Mouse (Mus musculus) lung, embryonic 16.5 days (tissue): ENCODE measurements around the gene Jmjd8. TPM values are rescaled to one million over a fixed set of nuclear protein-coding genes. Genes with fewer than 3 reads are reported as not detected.
A peak's percentile ranks its signal among the peaks of the same experiment; 100 is the strongest.

ENCODE experiments used
- ATAC-seq: fragments of 200-750 bp; cut with Nextera tagmentation; 2 replicates; pipeline ENCODE4 v1.8.0; 2017; ENCODE audit warnings: low read depth, mild to moderate bottlenecking, moderate library complexity
- H3K27ac ChIP-seq: fragments of 300-500 bp; sonication (generic); 2 replicates; pipeline ENCODE4 v1.5.1; 2014; ENCODE audit warnings: mild to moderate bottlenecking, control low read depth, low read length
- H3K27me3 ChIP-seq: fragments of 300-500 bp; sonication (generic); 2 replicates; pipeline ENCODE4 v1.6.1; 2014; ENCODE audit warnings: low read depth, low read length, mixed read lengths; ENCODE audit not compliant: control insufficient read depth, insufficient read depth
- H3K36me3 ChIP-seq: fragments of 300-500 bp; sonication (generic); 2 replicates; pipeline ENCODE4 v1.6.1; 2014; ENCODE audit warnings: low read length; ENCODE audit not compliant: control insufficient read depth, insufficient read depth
- H3K4me1 ChIP-seq: fragments of 300-500 bp; sonication (generic); replicated peaks from 2 replicates; pipeline ENCODE4 v1.6.1; 2014; ENCODE audit warnings: low read length, mixed read lengths; ENCODE audit not compliant: control insufficient read depth, insufficient read depth
- H3K4me2 ChIP-seq: fragments of 300-500 bp; sonication (generic); 2 replicates; pipeline ENCODE4 v1.6.1; 2014; ENCODE audit warnings: low read depth, low read length, control low read depth
- H3K4me3 ChIP-seq: fragments of 300-500 bp; sonication (generic); 2 replicates; pipeline ENCODE4 v1.5.1; 2014; ENCODE audit warnings: mild to moderate bottlenecking, low read length, control low read depth
- H3K9ac ChIP-seq: fragments of 300-500 bp; sonication (generic); 2 replicates; pipeline ENCODE4 v1.6.1; 2014; ENCODE audit warnings: low read length, control low read depth
- H3K9me3 ChIP-seq: fragments of 300-500 bp; sonication (generic); 2 replicates; pipeline ENCODE4 v1.6.1; 2016; ENCODE audit warnings: low read length; ENCODE audit not compliant: control insufficient read depth
- WGBS: fragments of 180-500 bp; shearing (Covaris S2); extraction: QIAGEN DNeasy Blood & Tissue Kit; methylation state at CpG from one replicate; pipeline ENCODE4 v1.1.7; 2014; 5-methylcytosine and 5-hydroxymethylcytosine counted together
- polyA plus RNA-seq: library from polyadenylated mRNA; unstranded; fragments of >200 nt; fragmentation: Nextera tagmentation; extraction: Ambion mirVana; gene quantifications from 2 replicates; pipeline ENCODE4 v1.2.1, GENCODE M21; 2015

Gene Jmjd8
- polyA plus RNA-seq, 1 experiment from 2014 or later = 55.4 TPM

DNA sequence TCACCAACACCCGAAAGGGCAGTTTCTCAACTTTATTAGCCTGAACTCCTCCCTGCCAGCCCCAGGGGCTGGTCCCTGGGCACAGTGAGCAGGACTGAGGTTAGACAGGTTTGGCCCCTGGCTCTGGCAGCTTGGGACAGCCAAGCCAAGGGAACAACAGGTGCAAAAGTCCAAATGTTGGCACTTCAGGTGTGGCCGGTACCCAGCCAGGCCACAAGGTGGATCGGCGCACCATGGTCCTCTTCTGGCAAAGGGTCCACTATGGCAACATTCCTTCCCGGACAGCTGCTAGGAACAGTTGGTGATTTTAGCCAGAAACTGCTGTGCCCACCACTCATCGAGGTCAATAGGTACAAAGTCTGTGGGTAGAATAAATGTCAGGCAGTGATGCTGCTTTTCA lies 35.0 kb downstream of the Jmjd8 start:
- H3K4me1 ChIP-seq = peaks cover 17% of the 10 kb centered on the region
- no peak overlapping the region for H3K27ac ChIP-seq
- no peak overlapping the region for H3K4me3 ChIP-seq
- H3K27me3 ChIP-seq = no peaks in the 10 kb centered on the region
- 80% methylated on average over 6 of the region's 6 CpGs for WGBS
- H3K4me2 ChIP-seq = no peak overlapping the region
- no peak for ATAC-seq
- H3K9me3 ChIP-seq = no peaks in the 10 kb centered on the region
- no peak overlapping the region for H3K9ac ChIP-seq
- 0 out of 2 replicates have a peak, but pooled peaks cover 3% of the 10 kb centered on the region for H3K36me3 ChIP-seq

GRCm38 (mm10) chr17:25864311-25864710 lies 35.6 kb downstream of the Jmjd8 start:
- no peak for ATAC-seq
- H3K27me3 ChIP-seq = no peaks in the 10 kb centered on the region
- H3K9me3 ChIP-seq = no peaks in the 10 kb centered on the region
- H3K36me3 ChIP-seq = no peaks in the 10 kb centered on the region
- WGBS = 87% methylated on average over 14 of the region's 14 CpGs
- H3K4me3 ChIP-seq = no peak overlapping the region
- H3K27ac ChIP-seq = no peak overlapping the region
- no peak overlapping the region for H3K9ac ChIP-seq
- H3K4me2 ChIP-seq = no peak overlapping the region
- peaks cover 22% of the 10 kb centered on the region for H3K4me1 ChIP-seq

GRCm38 (mm10) chr17:25865288-25865687 lies 36.6 kb downstream of the Jmjd8 start:
- Histone ChIP-seq H3K36me3 (no peaks in the 10 kb centered on the region), H3K9ac (no peak overlapping the region), H3K4me2 (no peak overlapping the region), H3K27ac (no peak overlapping the region), H3K9me3 (no peaks in the 10 kb centered on the region), H3K4me3 (no peak overlapping the region), H3K27me3 (no peaks in the 10 kb centered on the region), H3K4me1 (peaks cover 21% of the 10 kb centered on the region)
- ATAC-seq = no peak
- WGBS = 84% methylated on average over 10 of the region's 11 CpGs

- Histone ChIP-seq H3K9me3 (no peaks in the 10 kb centered on the region), H3K4me3 (no peak overlapping the region), H3K36me3 (no peaks in the 10 kb centered on the region), H3K27ac (no peak overlapping the region), H3K27me3 (no peaks in the 10 kb centered on the region), H3K4me1 (peaks cover 13% of the 10 kb centered on the region), H3K4me2 (no peak overlapping the region), H3K9ac (no peak overlapping the region)
- no peak for ATAC-seq
- WGBS = 91% methylated on average over 3 of the region's 3 CpGs
These were observed 37.5 kb downstream of the Jmjd8 start for GRCm38 (mm10) chr17:25866172-25866571.

- peak overlapping the region; percentile 72 for H3K9ac ChIP-seq
- no peaks in the 10 kb centered on the region for H3K36me3 ChIP-seq
- H3K4me3 ChIP-seq = peak overlapping the region; percentile 86
- ATAC-seq = 0 out of 2 replicates have a peak, but pooled peaks have one; percentile 3
- H3K9me3 ChIP-seq = no peaks in the 10 kb centered on the region
- WGBS = 15% methylated on average over 7 of the region's 7 CpGs
- peaks cover 9% of the 10 kb centered on the region for H3K4me1 ChIP-seq
- H3K4me2 ChIP-seq = peak overlapping the region; percentile 94
- H3K27me3 ChIP-seq = no peaks in the 10 kb centered on the region
- H3K27ac ChIP-seq = no peak overlapping the region
These were observed 38.8 kb downstream of the Jmjd8 start for GRCm38 (mm10) chr17:25867509-25867835.

DNA sequence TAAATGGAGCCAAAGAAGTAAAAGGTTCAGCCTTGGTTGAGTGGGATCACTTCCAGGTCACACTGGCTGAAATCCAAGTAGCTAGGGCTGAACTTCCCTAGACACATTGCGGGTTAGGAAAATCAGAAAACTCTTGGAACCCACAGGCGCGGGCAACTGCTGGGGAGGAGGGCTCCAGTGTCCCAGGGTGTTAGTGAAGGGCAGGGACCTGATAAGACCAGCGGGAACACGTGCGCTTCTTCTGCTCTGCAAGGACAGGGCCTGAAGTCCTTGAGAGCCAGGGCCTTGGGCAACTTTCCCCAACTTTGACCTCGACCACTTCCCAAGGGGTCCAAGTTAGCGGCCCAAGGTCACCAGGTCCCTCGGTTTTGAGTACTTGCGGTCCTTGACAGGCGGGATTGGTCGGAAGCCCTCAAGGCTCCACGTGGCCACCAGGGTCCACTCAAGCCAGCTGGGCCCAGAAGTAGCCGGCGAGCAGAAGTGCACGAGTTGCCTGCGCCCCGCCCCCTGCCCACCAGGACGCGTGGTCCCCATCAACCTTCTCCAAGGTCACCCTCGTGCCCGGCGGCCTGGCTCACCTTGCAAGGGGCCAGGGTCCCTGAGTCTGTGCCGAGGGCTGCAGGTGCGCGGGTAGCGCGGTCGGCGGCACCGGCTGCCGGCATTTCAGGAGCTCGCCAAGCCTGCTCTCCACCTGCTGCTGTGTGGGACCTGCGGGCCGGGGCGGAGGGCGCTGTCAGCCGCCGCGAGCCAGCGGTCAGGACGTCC lies 39.4 kb downstream of the Jmjd8 start:
- H3K27ac ChIP-seq = peak overlapping the region; percentile 47
- peak overlapping the region; percentile 94 for H3K4me2 ChIP-seq
- no peaks in the 10 kb centered on the region for H3K36me3 ChIP-seq
- peak; percentile 32 for ATAC-seq
- H3K27me3 ChIP-seq = no peaks in the 10 kb centered on the region
- peaks cover 9% of the 10 kb centered on the region for H3K4me1 ChIP-seq
- H3K9me3 ChIP-seq = no peaks in the 10 kb centered on the region
- peak overlapping the region; percentile 72 for H3K9ac ChIP-seq
- under 1% methylated on average over 38 of the region's 42 CpGs for WGBS
- H3K4me3 ChIP-seq = peak overlapping the region; percentile 86

GRCm38 (mm10) chr17:25868601-25869191 lies 40.0 kb downstream of the Jmjd8 start, which contains the start of gene Mcrip2:
TSS of gene Mcrip2 (minus strand) at chr17:25868764.
- peak within 1 kb of the TSS; percentile 67 for H3K27ac ChIP-seq
- ATAC-seq = peak; percentile 92

GRCm38 (mm10) chr17:25869498-25869897 lies 40.8 kb downstream of the Jmjd8 start:
- Histone ChIP-seq H3K4me3 (no peak overlapping the region), H3K27ac (no peak overlapping the region), H3K4me2 (no peak overlapping the region), H3K27me3 (no peaks in the 10 kb centered on the region), H3K36me3 (no peaks in the 10 kb centered on the region), H3K9me3 (no peaks in the 10 kb centered on the region), H3K9ac (no peak overlapping the region), H3K4me1 (peaks cover 16% of the 10 kb centered on the region)
- ATAC-seq = no peak
- WGBS = 83% methylated on average over 8 of the region's 8 CpGs

More at GRCm38 (mm10) chr17:25868601-25869191, 40.0 kb downstream of the Jmjd8 start, which contains the start of gene Mcrip2:
- Histone ChIP-seq H3K4me2 (peak within 1 kb of the TSS; percentile 94), H3K36me3 (no peaks in the 10 kb centered on the region), H3K4me3 (peak within 1 kb of the TSS; percentile 86), H3K9me3 (no peaks in the 10 kb centered on the region), H3K9ac (peak within 1 kb of the TSS; percentile 72), H3K4me1 (peaks cover 9% of the 10 kb centered on the region), H3K27me3 (no peaks in the 10 kb centered on the region)
- WGBS = 0% methylated on average over 24 of the region's 24 CpGs

GRCm38 (mm10) chr17:25869954-25870353 lies 41.3 kb downstream of the Jmjd8 start:
- peaks cover 16% of the 10 kb centered on the region for H3K4me1 ChIP-seq
- H3K4me3 ChIP-seq = no peak overlapping the region
- H3K27ac ChIP-seq = no peak overlapping the region
- H3K9me3 ChIP-seq = no peaks in the 10 kb centered on the region
- no peaks in the 10 kb centered on the region for H3K27me3 ChIP-seq
- no peak overlapping the region for H3K9ac ChIP-seq
- no peak overlapping the region for H3K4me2 ChIP-seq
- ATAC-seq = no peak
- no peaks in the 10 kb centered on the region for H3K36me3 ChIP-seq
- WGBS = 79% methylated on average over 2 of the region's 2 CpGs
